Mouse (Mus musculus) megakaryocyte, embryonic 14.5 days (primary cell): ENCODE results near the gene Tesk1.

Experiments used
- FLI1 ChIP-seq: IDR thresholded peaks from 2 replicates; pipeline ENCODE4 v1.6.1; 2012; ENCODE audit warnings: low read length, inconsistent platforms, mixed read lengths
- GATA1 ChIP-seq: IDR thresholded peaks from 3 replicates; pipeline ENCODE4 v1.6.1; 2012; ENCODE audit warnings: mixed read lengths, low read length, inconsistent platforms, borderline replicate concordance

GRCm38 (mm10) chr4:43428946-43429345 is 12.8 kb upstream of the Tesk1 start, which contains the start of gene Fam166b:
- TF ChIP-seq FLI1 (no peak), GATA1 (no peak)
